Mouse (Mus musculus) embryonic facial prominence, embryonic 13.5 days (tissue): ENCODE measurements around the gene Dpm3. TPM values are rescaled to one million over a fixed set of nuclear protein-coding genes. Genes with fewer than 3 reads are reported as not detected.

Experiments
- ATAC-seq: fragments of 200-750 bp; cut with Nextera tagmentation; 2 replicates; pipeline ENCODE4 v1.8.0; 2017; ENCODE audit warnings: low read depth; ENCODE audit not compliant: insufficient number of reproducible peaks, insufficient read depth, low FRiP score, low TSS enrichment
- H3K27ac ChIP-seq: fragments of 300-500 bp; sonication (generic); 2 replicates; pipeline ENCODE4 v1.5.1; 2015; ENCODE audit warnings: moderate library complexity, mild to moderate bottlenecking, inconsistent platforms
- H3K27me3 ChIP-seq: fragments of 300-500 bp; sonication (generic); 2 replicates; pipeline ENCODE4 v1.6.1; 2015; ENCODE audit warnings: mild to moderate bottlenecking, inconsistent platforms
- H3K36me3 ChIP-seq: fragments of 300-500 bp; sonication (generic); 2 replicates; pipeline ENCODE4 v1.6.1; 2015; ENCODE audit warnings: mild to moderate bottlenecking, inconsistent platforms
- H3K4me1 ChIP-seq: fragments of 300-500 bp; sonication (generic); 2 replicates; pipeline ENCODE4 v1.6.1; 2015; ENCODE audit warnings: inconsistent platforms
- H3K4me2 ChIP-seq: fragments of 300-500 bp; sonication (generic); 2 replicates; pipeline ENCODE4 v1.6.1; 2015; ENCODE audit warnings: moderate library complexity, mild to moderate bottlenecking, inconsistent platforms
- H3K4me3 ChIP-seq: fragments of 300-500 bp; sonication (generic); 2 replicates; pipeline ENCODE4 v1.5.1; 2015; ENCODE audit warnings: mild to moderate bottlenecking, inconsistent platforms
- H3K9ac ChIP-seq: fragments of 300-500 bp; sonication (generic); 2 replicates; pipeline ENCODE4 v1.6.1; 2015; ENCODE audit warnings: mild to moderate bottlenecking, inconsistent platforms
- H3K9me3 ChIP-seq: fragments of 300-500 bp; sonication (generic); 2 replicates; pipeline ENCODE4 v1.6.1; 2016; ENCODE audit warnings: inconsistent platforms
- WGBS: fragments of 180-500 bp; shearing (Covaris S2); methylation state at CpG from one replicate; pipeline ENCODE4 v1.1.7; 2015; ENCODE audit warnings: mixed read lengths; 5-methylcytosine and 5-hydroxymethylcytosine counted together
- polyA plus RNA-seq: library from polyadenylated mRNA; unstranded; fragments of >200 nt; fragmentation: Nextera tagmentation; extraction: Ambion mirVana; gene quantifications from 2 replicates; pipeline ENCODE4 v1.2.1, GENCODE M21; 2015

Gene Dpm3
- polyA plus RNA-seq, 1 experiment from 2014 or later, result 147 TPM

GRCm38 (mm10) chr3:89224796-89225195 is 34.4 kb upstream of the Dpm3 start:
- H3K9me3 ChIP-seq, result no peaks in the 10 kb centered on the region

GRCm38 (mm10) chr3:89225321-89225815 is 33.8 kb upstream of the Dpm3 start:
- ATAC-seq, result no peak

More at GRCm38 (mm10) chr3:89224796-89225195, 34.4 kb upstream of the Dpm3 start:
- Histone ChIP-seq H3K27ac (no peak overlapping the region), H3K4me3 (no peak overlapping the region), H3K36me3 (peaks cover 35% of the 10 kb centered on the region), H3K27me3 (peaks cover 9% of the 10 kb centered on the region), H3K4me1 (peaks cover 32% of the 10 kb centered on the region), H3K9ac (0 out of 2 replicates have a peak overlapping the region, but pooled peaks have one; percentile 64), H3K4me2 (no peak overlapping the region)
- WGBS, result 77% methylated on average over 11 of the region's 11 CpGs
- no peak for ATAC-seq

DNA sequence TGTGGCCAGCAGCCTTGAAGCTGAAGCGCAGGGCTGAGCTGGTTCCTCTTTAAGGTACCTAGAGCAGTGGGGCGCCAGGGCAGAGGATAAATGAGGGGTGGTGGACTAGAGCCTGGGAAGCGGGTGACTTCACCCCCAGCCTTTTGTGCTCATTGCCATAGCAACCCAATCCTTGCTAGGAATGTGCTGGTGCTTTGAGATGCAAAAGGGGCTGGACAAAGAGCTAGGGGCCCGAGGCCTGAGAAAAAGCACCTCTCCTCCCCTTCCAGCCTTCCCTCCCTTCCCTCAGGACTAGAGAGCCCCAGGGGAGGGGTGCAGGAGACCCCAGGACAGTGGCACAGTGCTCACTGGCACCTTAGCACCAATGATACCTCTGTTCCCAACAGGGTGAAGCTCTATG is 33.2 kb upstream of the Dpm3 start:
- peak overlapping the region; percentile 64 for H3K9ac ChIP-seq
- 0 out of 2 replicates have a peak overlapping the region, but pooled peaks have one; percentile 71 for H3K27ac ChIP-seq
- H3K36me3 ChIP-seq, result peaks cover 29% of the 10 kb centered on the region
- no peaks in the 10 kb centered on the region for H3K9me3 ChIP-seq
- WGBS, result 25% methylated on average over 4 of the region's 4 CpGs
- H3K4me3 ChIP-seq, result peak overlapping the region; percentile 46
- peaks cover 20% of the 10 kb centered on the region for H3K27me3 ChIP-seq
- H3K4me2 ChIP-seq, result peak overlapping the region; percentile 84
- H3K4me1 ChIP-seq, result peaks cover 32% of the 10 kb centered on the region
- ATAC-seq, result no peak

More at GRCm38 (mm10) chr3:89225321-89225815, 33.8 kb upstream of the Dpm3 start:
- peaks cover 30% of the 10 kb centered on the region for H3K36me3 ChIP-seq
- peaks cover 15% of the 10 kb centered on the region for H3K27me3 ChIP-seq
- peak overlapping the region; percentile 64 for H3K9ac ChIP-seq
- H3K4me1 ChIP-seq, result peaks cover 32% of the 10 kb centered on the region
- peak overlapping the region; percentile 46 for H3K4me3 ChIP-seq
- no peaks in the 10 kb centered on the region for H3K9me3 ChIP-seq
- H3K27ac ChIP-seq, result no peak overlapping the region
- WGBS, result 49% methylated on average over 12 of the region's 12 CpGs
- H3K4me2 ChIP-seq, result peak overlapping the region; percentile 84

- no peak for ATAC-seq
- H3K4me2 ChIP-seq, result peak overlapping the region; percentile 84
- H3K9me3 ChIP-seq, result no peaks in the 10 kb centered on the region
- peak overlapping the region; percentile 46 for H3K4me3 ChIP-seq
- peaks cover 21% of the 10 kb centered on the region for H3K27me3 ChIP-seq
- peaks cover 24% of the 10 kb centered on the region for H3K36me3 ChIP-seq
- H3K27ac ChIP-seq, result peak overlapping the region; percentile 71
- H3K9ac ChIP-seq, result peak overlapping the region; percentile 64
- peaks cover 32% of the 10 kb centered on the region for H3K4me1 ChIP-seq
- WGBS, result 16% methylated on average over 11 of the region's 11 CpGs
Observed at GRCm38 (mm10) chr3:89226361-89226760, 32.8 kb upstream of the Dpm3 start.

- peak within 1 kb of the TSS; percentile 64 for H3K9ac ChIP-seq
- H3K27me3 ChIP-seq, result peaks cover 21% of the 10 kb centered on the region
- ATAC-seq, result no peak
- H3K9me3 ChIP-seq, result no peaks in the 10 kb centered on the region
- peak within 1 kb of the TSS; percentile 84 for H3K4me2 ChIP-seq
- H3K36me3 ChIP-seq, result peaks cover 20% of the 10 kb centered on the region
- H3K27ac ChIP-seq, result peak within 1 kb of the TSS; percentile 88
- peaks cover 32% of the 10 kb centered on the region for H3K4me1 ChIP-seq
- 3% methylated on average over 21 of the region's 21 CpGs for WGBS
- H3K4me3 ChIP-seq, result peak within 1 kb of the TSS; percentile 46
Observed at GRCm38 (mm10) chr3:89226900-89227299, 32.3 kb upstream of the Dpm3 start, which contains the start of gene Mtx1. Gene Mtx1, minus strand, starts transcription at chr3:89227088.

- H3K4me1 ChIP-seq, result peaks cover 32% of the 10 kb centered on the region
- peak overlapping the region; percentile 84 for H3K4me2 ChIP-seq
- ATAC-seq, result peak; percentile 86
- peaks cover 20% of the 10 kb centered on the region for H3K36me3 ChIP-seq
- WGBS, result 2% methylated on average over 41 of the region's 41 CpGs
- H3K27me3 ChIP-seq, result peaks cover 21% of the 10 kb centered on the region
- H3K9ac ChIP-seq, result peak overlapping the region; percentile 64
- H3K9me3 ChIP-seq, result no peaks in the 10 kb centered on the region
- peak overlapping the region; percentile 88 for H3K27ac ChIP-seq
- peak overlapping the region; percentile 46 for H3K4me3 ChIP-seq
Observed at GRCm38 (mm10) chr3:89227307-89228179, 31.6 kb upstream of the Dpm3 start.

GRCm38 (mm10) chr3:89228180-89228549 is 31.0 kb upstream of the Dpm3 start:
- Histone ChIP-seq H3K9ac (peak overlapping the region; percentile 60), H3K27me3 (peaks cover 21% of the 10 kb centered on the region), H3K4me2 (peak overlapping the region; percentile 84), H3K27ac (peak overlapping the region; percentile 88), H3K4me3 (peak overlapping the region; percentile 46), H3K4me1 (peaks cover 32% of the 10 kb centered on the region), H3K9me3 (no peaks in the 10 kb centered on the region), H3K36me3 (peaks cover 14% of the 10 kb centered on the region)
- under 1% methylated on average over 19 of the region's 20 CpGs for WGBS
- no peak for ATAC-seq

GRCm38 (mm10) chr3:89228836-89229235 is 30.3 kb upstream of the Dpm3 start, which contains the start of gene Muc1:
Gene Muc1, plus strand, starts transcription at chr3:89229057.
- 24% methylated on average over 10 of the region's 10 CpGs for WGBS
- Histone ChIP-seq H3K9ac (peak within 1 kb of the TSS; percentile 60), H3K27me3 (peaks cover 21% of the 10 kb centered on the region), H3K27ac (peak within 1 kb of the TSS; percentile 88), H3K4me3 (peak within 1 kb of the TSS; percentile 46), H3K36me3 (peaks cover 15% of the 10 kb centered on the region), H3K4me2 (peak within 1 kb of the TSS; percentile 84), H3K4me1 (peaks cover 32% of the 10 kb centered on the region), H3K9me3 (no peaks in the 10 kb centered on the region)
- no peak for ATAC-seq

GRCm38 (mm10) chr3:89229276-89229675 is 29.9 kb upstream of the Dpm3 start:
- no peak for ATAC-seq
- no peak overlapping the region for H3K9ac ChIP-seq
- H3K4me1 ChIP-seq, result peaks cover 32% of the 10 kb centered on the region
- no peak overlapping the region for H3K4me3 ChIP-seq
- H3K9me3 ChIP-seq, result no peaks in the 10 kb centered on the region
- H3K27me3 ChIP-seq, result peaks cover 21% of the 10 kb centered on the region
- H3K4me2 ChIP-seq, result 0 out of 2 replicates have a peak overlapping the region, but pooled peaks have one; percentile 84
- H3K27ac ChIP-seq, result no peak overlapping the region
- peaks cover 15% of the 10 kb centered on the region for H3K36me3 ChIP-seq
- WGBS, result 61% methylated on average over 4 of the region's 4 CpGs

GRCm38 (mm10) chr3:89230561-89230960 is 28.6 kb upstream of the Dpm3 start:
- Histone ChIP-seq H3K27me3 (peaks cover 21% of the 10 kb centered on the region), H3K4me1 (peaks cover 26% of the 10 kb centered on the region), H3K9ac (no peak overlapping the region), H3K27ac (no peak overlapping the region), H3K36me3 (peaks cover 20% of the 10 kb centered on the region), H3K4me3 (no peak overlapping the region), H3K4me2 (no peak overlapping the region), H3K9me3 (no peaks in the 10 kb centered on the region)
- 82% methylated on average over 2 of the region's 2 CpGs for WGBS
- no peak for ATAC-seq

- no peaks in the 10 kb centered on the region for H3K9me3 ChIP-seq
- H3K4me3 ChIP-seq, result no peak overlapping the region
- H3K27me3 ChIP-seq, result peaks cover 19% of the 10 kb centered on the region
- H3K4me1 ChIP-seq, result peaks cover 19% of the 10 kb centered on the region
- peaks cover 24% of the 10 kb centered on the region for H3K36me3 ChIP-seq
- no peak overlapping the region for H3K9ac ChIP-seq
- no peak overlapping the region for H3K4me2 ChIP-seq
- no peak overlapping the region for H3K27ac ChIP-seq
- no peak for ATAC-seq
- 66% methylated on average over 7 of the region's 7 CpGs for WGBS
Observed at GRCm38 (mm10) chr3:89231345-89231744, 27.8 kb upstream of the Dpm3 start.
